Mouse (Mus musculus): ENCODE data around the gene Cacna1b.

DNA sequence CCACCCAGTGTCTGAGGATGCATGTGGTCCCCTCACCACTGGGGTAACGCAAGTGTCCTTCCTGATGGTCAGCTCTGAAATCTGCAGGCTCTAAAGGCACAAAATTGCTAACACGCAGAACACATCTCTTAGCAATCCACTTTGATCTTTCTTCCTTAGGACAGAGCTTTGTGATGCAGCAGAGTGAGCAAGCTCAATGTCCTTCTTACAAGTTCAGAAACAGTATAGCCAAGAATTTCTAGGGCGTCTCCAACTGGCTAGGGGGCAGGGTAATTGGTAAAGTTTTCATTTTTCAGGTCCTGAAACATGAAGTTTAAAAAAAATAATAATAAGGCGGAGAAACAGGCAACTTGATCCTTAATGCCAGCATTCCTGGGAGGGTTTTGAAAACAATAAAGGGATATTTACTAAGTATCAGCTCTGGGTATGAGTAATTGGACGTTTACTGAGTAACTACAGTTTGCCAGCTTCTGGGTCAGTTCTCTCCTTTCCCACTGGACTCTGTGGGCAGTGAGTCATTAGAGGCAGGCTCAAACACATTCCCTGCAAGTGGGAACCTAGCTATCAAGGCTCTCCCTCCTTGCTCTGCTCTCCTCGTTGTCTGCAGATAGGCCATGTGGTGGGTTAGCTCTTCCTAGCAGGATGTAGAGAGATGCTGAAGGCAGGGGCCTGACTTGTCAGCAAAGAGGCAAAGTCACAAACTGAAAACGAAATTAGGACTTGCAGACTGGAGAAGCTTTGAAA lies 200.2 kb downstream of the Cacna1b start:
- no peak for TF ChIP-seq CTCF (IDR thresholded peaks at IDR 0.05; ENCODE audit: low read depth, low read length)
- no peak for TF ChIP-seq GATA2 (IDR thresholded peaks at IDR 0.05; ENCODE audit: borderline replicate concordance, low read depth, low read length)
- TF ChIP-seq GATA1 (IDR thresholded peaks at IDR 0.05; ENCODE audit: borderline replicate concordance, low read length), result no peak
